Mouse (Mus musculus) kidney, embryonic 16.5 days (tissue): Measurements from ENCODE around the gene Defb23. TPM values are rescaled to one million over a fixed set of nuclear protein-coding genes. Genes with fewer than 3 reads are reported as not detected.

ENCODE experiments used
- ATAC-seq: fragments of 200-750 bp; cut with Nextera tagmentation; 2 replicates; pipeline ENCODE4 v1.8.0; 2017; ENCODE audit warnings: moderate TSS enrichment; ENCODE audit not compliant: low FRiP score, low TSS enrichment
- H3K27ac ChIP-seq: fragments of 300-500 bp; sonication (generic); 2 replicates; pipeline ENCODE4 v1.5.1; 2014; ENCODE audit warnings: low read length
- H3K27me3 ChIP-seq: fragments of 300-500 bp; sonication (generic); 2 replicates; pipeline ENCODE4 v1.6.1; 2014; ENCODE audit warnings: low read length, control low read depth, mixed read lengths; ENCODE audit not compliant: insufficient read depth
- H3K36me3 ChIP-seq: fragments of 300-500 bp; sonication (generic); 2 replicates; pipeline ENCODE4 v1.6.1; 2014; ENCODE audit warnings: low read length, control low read depth, mixed read lengths; ENCODE audit not compliant: insufficient read depth
- H3K4me1 ChIP-seq: fragments of 300-500 bp; sonication (generic); 2 replicates; pipeline ENCODE4 v1.6.1; 2014; ENCODE audit warnings: low read length, control low read depth, mixed read lengths; ENCODE audit not compliant: insufficient read depth
- H3K4me2 ChIP-seq: fragments of 300-500 bp; sonication (generic); replicated peaks from 2 replicates; pipeline ENCODE4 v1.6.1; 2014; ENCODE audit warnings: low read depth, low read length
- H3K4me3 ChIP-seq: fragments of 300-500 bp; sonication (generic); 2 replicates; pipeline ENCODE4 v1.5.1; 2014; ENCODE audit warnings: mild to moderate bottlenecking, low read length
- H3K9ac ChIP-seq: fragments of 300-500 bp; sonication (generic); replicated peaks from 2 replicates; pipeline ENCODE4 v1.6.1; 2014; ENCODE audit warnings: low read length
- H3K9me3 ChIP-seq: fragments of 300-500 bp; sonication (generic); 2 replicates; pipeline ENCODE4 v1.6.1; 2016; ENCODE audit warnings: low read length, control low read depth
- WGBS: fragments of 180-500 bp; shearing (Covaris S2); extraction: QIAGEN DNeasy Blood & Tissue Kit; methylation state at CpG from one replicate; pipeline ENCODE4 v1.1.7; 2014; 5-methylcytosine and 5-hydroxymethylcytosine counted together
- polyA plus RNA-seq: library from polyadenylated mRNA; unstranded; fragments of >200 nt; fragmentation: Nextera tagmentation; extraction: Ambion mirVana; gene quantifications from 2 replicates; pipeline ENCODE4 v1.2.1, GENCODE M21; 2015

Defb23 gene
- polyA plus RNA-seq, 1 experiment from 2014 or later = not detected

DNA sequence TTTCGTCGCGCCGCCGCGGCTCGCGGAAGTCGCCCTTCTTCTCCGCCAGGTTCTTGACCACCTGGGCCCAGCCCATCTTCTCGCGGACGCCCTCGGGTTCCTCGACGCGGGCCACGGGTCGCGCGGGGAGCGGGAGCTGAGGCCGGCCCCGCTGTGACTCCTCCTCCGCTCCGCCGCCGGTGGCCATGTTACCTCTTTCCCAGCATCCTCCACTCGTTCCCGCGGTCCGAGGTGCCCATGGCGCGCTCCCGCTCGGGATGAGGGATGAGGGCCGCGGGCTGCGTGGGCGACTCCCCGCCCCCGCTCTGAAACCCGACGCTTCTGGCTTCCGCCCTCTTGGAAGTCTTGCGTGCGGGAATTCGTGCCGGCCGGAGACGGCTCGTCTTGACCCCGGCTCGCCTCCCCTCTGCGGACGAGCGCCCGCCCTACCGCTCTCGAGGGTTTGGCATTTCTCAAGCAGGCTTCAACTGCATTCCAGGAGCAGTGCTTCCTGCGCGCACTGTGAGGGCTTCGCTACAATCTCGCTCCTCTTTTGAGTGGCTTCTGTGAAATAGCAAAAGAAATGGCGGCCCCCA lies 49.7 kb downstream of the Defb23 start, which contains the start of gene Zcchc3:
TSS of gene Zcchc3 (minus strand) at position 437 of the 575 bp plus-strand sequence.
- H3K9me3 ChIP-seq = peaks cover 9% of the 10 kb centered on the region
- peak within 1 kb of the TSS; percentile 91 for H3K4me2 ChIP-seq
- H3K4me3 ChIP-seq = peak within 1 kb of the TSS; percentile 95
- 0 out of 2 replicates have a peak, but pooled peaks cover 5% of the 10 kb centered on the region for H3K36me3 ChIP-seq
- WGBS = under 1% methylated on average over 65 of the region's 65 CpGs
- peak; percentile 81 for ATAC-seq
- H3K4me1 ChIP-seq = peaks cover 28% of the 10 kb centered on the region
- H3K9ac ChIP-seq = peak within 1 kb of the TSS; percentile 99
- no peaks in the 10 kb centered on the region for H3K27me3 ChIP-seq
- H3K27ac ChIP-seq = peak within 1 kb of the TSS; percentile 99

DNA sequence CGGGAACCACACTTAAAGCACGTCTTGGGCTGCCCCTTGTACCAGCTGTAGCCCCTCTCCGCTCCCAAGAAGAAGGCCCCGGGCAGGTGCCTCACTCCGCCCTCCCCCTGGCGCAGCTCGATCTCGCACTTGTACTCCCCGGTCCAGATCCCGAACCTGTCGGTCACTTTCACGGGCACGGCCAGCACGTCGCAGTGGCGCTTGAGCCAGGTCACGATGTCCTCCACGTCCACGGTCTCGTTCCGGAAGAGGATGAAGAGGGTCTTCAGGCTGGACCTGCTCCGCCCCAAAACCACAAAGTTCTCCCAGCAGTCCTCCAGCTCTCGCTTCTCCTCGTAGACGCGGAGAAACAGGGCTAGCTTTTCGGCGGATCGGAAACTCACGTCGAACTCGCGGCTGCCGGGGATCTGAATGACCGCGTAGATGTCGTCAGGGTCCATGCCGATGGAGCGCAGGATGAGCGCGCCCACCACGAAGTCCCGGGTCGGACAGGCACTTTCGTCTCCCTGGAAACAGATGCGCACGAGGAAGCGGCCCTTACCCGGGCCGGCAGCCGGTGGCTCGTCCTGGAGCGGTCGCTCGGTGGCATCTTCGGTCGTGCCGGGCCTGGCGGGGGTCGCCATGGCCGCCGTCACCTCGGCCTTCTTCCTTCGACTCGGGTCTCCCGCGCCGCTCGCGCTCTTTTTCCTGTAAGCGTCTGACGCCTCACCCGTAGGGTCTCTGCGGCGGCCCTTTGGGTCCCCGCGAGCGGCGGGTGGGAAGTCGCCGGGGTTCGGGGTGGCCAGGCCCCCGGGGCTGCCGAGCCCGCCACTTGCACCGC lies 50.4 kb downstream of the Defb23 start:
- Histone ChIP-seq H3K4me1 (peaks cover 34% of the 10 kb centered on the region), H3K27ac (peak overlapping the region; percentile 99), H3K9ac (peak overlapping the region; percentile 99), H3K4me3 (peak overlapping the region; percentile 95), H3K36me3 (0 out of 2 replicates have a peak, but pooled peaks cover 5% of the 10 kb centered on the region), H3K9me3 (peaks cover 9% of the 10 kb centered on the region), H3K27me3 (no peaks in the 10 kb centered on the region), H3K4me2 (peak overlapping the region; percentile 91)
- peak; percentile 2; the same call in 1 of the 2 replicates for ATAC-seq
- under 1% methylated on average over 85 of the region's 86 CpGs for whole genome bisulfite sequencing

DNA sequence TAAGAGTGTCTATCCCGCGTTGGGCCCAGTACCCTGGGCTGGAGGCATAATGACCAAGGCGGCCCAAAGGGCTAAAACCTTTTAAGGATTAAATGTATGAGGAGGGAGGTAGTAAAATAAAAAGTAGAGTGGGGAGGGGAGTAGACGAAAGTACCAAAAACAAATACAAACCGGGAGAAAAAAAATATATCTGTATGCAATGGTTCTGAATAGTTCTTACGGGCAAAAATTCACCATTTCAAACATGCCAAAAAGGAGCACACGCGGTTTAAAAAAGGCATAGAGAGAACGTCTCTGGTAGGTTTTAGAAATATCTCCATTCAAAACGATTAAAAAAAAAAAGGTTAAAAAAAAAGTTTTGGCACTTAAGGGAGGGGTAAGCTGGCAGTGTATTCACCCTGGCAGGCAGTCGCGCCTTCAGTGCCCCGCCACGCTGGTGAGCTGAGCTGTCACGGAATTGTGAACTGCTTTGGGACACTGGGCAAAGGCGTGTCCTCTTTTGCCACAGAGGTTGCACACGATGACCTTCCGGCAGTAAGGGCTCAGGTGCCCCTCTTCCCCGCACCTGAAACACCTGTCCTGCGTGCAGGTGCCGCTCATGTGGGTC lies 51.2 kb downstream of the Defb23 start:
- ATAC-seq = no peak
- Histone ChIP-seq H3K27ac (peak overlapping the region; percentile 99), H3K27me3 (no peaks in the 10 kb centered on the region), H3K4me3 (peak overlapping the region; percentile 95), H3K4me2 (peak overlapping the region; percentile 91), H3K9me3 (peaks cover 9% of the 10 kb centered on the region), H3K36me3 (0 out of 2 replicates have a peak, but pooled peaks cover 5% of the 10 kb centered on the region), H3K4me1 (peaks cover 34% of the 10 kb centered on the region), H3K9ac (peak overlapping the region; percentile 99)
- WGBS = 2% methylated on average over 21 of the region's 21 CpGs

DNA sequence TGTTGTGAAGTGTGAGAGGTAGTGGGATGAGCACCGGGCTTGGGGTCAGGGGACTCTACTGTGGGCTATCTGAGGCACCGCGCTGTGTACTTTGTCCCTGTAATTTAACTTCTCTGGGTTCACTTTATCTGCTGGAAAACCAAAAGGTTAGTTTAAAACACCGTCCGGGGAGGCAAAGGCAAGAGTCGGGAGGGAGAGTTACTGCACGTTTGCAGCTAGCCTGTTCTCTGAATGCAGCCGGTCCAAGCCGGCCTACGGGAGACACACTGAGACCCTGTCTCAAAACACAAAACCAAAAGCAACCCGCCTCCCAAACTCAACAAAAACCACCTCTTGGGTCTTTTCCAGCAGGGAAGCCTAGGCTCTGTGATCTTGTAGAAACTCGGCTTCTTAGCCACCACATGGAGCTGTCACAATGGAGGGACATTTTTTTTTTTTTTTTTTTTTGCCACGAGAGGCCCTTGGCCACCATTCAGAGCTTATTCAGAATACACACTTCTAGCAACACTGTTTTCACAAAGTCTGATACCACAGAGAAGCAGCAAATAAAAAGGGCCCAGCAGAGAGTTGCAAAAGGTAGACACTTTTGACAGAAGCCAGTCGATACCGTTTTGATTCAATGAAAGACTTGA lies 51.8 kb downstream of the Defb23 start:
- H3K9ac ChIP-seq = peak overlapping the region; percentile 99
- H3K36me3 ChIP-seq = 0 out of 2 replicates have a peak, but pooled peaks cover 5% of the 10 kb centered on the region
- WGBS = 4% methylated on average over 15 of the region's 15 CpGs
- peaks cover 34% of the 10 kb centered on the region for H3K4me1 ChIP-seq
- H3K4me3 ChIP-seq = peak overlapping the region; percentile 95
- no peak for ATAC-seq
- peaks cover 9% of the 10 kb centered on the region for H3K9me3 ChIP-seq
- peak overlapping the region; percentile 99 for H3K27ac ChIP-seq
- H3K27me3 ChIP-seq = no peaks in the 10 kb centered on the region
- H3K4me2 ChIP-seq = peak overlapping the region; percentile 91

DNA sequence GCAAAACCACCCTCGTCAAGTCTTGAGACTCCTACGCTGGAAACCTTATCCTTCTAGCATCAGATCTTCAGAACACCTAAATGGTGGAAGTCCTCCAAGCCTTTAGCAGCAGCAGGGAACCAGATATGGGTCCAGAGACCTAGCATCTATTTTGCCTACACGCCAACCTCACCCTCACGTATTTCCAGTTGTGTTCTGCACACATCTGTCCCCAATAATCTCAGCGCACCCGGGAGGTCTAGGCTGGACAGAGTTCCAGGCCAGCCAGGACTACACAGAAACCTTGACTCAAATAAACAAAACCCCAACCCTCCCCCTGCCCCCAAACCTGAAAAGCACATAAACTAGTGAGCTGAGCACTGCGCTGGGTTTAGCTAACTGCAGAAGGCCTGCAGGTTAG lies 52.9 kb downstream of the Defb23 start:
- no peak for ATAC-seq
- 5% methylated on average over 7 of the region's 7 CpGs for WGBS
- H3K4me3 ChIP-seq = peak overlapping the region; percentile 95

DNA sequence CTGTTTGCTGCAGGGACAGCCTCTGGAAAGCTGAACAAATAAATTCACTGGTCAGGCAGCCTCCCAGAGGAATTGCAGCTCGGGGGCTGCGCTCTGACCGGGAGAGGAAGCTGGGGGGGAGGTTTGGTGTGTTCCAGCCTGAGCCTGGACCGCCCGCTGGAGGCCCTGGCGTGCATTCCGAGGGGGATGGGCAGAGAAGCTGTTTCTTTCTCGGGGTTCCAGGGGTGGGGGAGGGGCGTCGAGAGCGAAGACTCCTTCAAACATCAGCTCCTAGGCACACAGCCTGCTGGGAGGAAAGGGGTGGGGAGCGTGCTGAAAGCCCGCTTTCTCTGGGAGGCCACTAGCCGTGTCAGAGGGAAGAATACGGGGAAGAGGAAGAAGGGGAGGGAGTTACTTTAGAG lies 53.4 kb downstream of the Defb23 start:
- peak; percentile 84 for ATAC-seq
- H3K27me3 ChIP-seq = no peaks in the 10 kb centered on the region
- H3K4me3 ChIP-seq = peak overlapping the region; percentile 95
- H3K4me2 ChIP-seq = peak overlapping the region; percentile 91
- peak overlapping the region; percentile 99 for H3K9ac ChIP-seq
- peak overlapping the region; percentile 99 for H3K27ac ChIP-seq
- H3K9me3 ChIP-seq = peaks cover 3% of the 10 kb centered on the region
- peaks cover 39% of the 10 kb centered on the region for H3K4me1 ChIP-seq
- no peaks in the 10 kb centered on the region for H3K36me3 ChIP-seq
- WGBS = under 1% methylated on average over 15 of the region's 15 CpGs

More for the DNA sequence above, 52.9 kb downstream of the Defb23 start:
- peak overlapping the region; percentile 99 for H3K9ac ChIP-seq
- H3K4me1 ChIP-seq = peaks cover 37% of the 10 kb centered on the region
- peak overlapping the region; percentile 91 for H3K4me2 ChIP-seq
- 0 out of 2 replicates have a peak, but pooled peaks cover 5% of the 10 kb centered on the region for H3K36me3 ChIP-seq
- peaks cover 8% of the 10 kb centered on the region for H3K9me3 ChIP-seq
- peak overlapping the region; percentile 99 for H3K27ac ChIP-seq
- no peaks in the 10 kb centered on the region for H3K27me3 ChIP-seq

DNA sequence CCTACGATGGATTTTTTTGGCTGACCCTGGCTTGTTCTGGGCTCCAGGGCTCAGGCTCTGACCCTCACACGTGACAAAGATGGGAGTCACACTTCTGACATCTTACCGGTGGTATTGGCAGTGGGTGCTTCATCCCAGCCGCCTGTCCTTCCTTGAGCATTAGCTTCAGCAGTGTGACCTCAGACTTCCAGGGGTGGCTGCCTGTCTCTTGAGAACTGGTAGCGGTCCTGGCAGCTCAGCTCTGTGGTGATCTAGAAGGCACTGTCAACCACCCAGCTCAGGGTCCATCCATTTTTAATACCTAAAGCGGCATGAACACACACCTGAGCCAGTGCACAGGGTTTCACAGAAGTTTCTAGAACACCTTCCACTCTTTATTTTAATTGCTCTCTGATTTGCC lies 54.6 kb downstream of the Defb23 start:
- H3K9ac ChIP-seq = peak overlapping the region; percentile 99; the same call in 1 of the 2 replicates
- H3K36me3 ChIP-seq = no peaks in the 10 kb centered on the region
- ATAC-seq = no peak
- 59% methylated on average over 6 of the region's 6 CpGs for WGBS
- H3K4me1 ChIP-seq = peaks cover 40% of the 10 kb centered on the region
- peak overlapping the region; percentile 99 for H3K27ac ChIP-seq
- no peaks in the 10 kb centered on the region for H3K27me3 ChIP-seq
- H3K4me3 ChIP-seq = no peak overlapping the region
- no peak overlapping the region for H3K4me2 ChIP-seq
- no peaks in the 10 kb centered on the region for H3K9me3 ChIP-seq
